Mouse (Mus musculus) cortical plate, adult 2 months (tissue): ENCODE measurements at regions not wholly inside any gene's neighbourhood (a gene's known extent, or its start where the extent isn't known, plus 50 kb on each side); places are given as distances from the start of the nearest gene placed in this dataset.

Experiments used
- H3K27ac ChIP-seq: fragments of 200-500 bp; 2 replicates; pipeline ENCODE4 v1.5.1; 2012; ENCODE audit warnings: low read length, control low read depth, inconsistent platforms; ENCODE audit not compliant: insufficient read depth
- H3K4me1 ChIP-seq: fragments of 200-500 bp; 2 replicates; pipeline ENCODE4 v1.6.1; 2011; ENCODE audit warnings: low read length; ENCODE audit not compliant: control insufficient read depth, insufficient read depth
- H3K4me3 ChIP-seq: fragments of 200-500 bp; 2 replicates; pipeline ENCODE4 v1.5.1; 2011; ENCODE audit warnings: mild to moderate bottlenecking, low read length, control low read depth; ENCODE audit not compliant: insufficient read depth
- CTCF ChIP-seq: fragments of 200-500 bp; IDR thresholded peaks from 2 replicates; pipeline ENCODE4 v1.5.1; 2011; ENCODE audit warnings: mild to moderate bottlenecking, control low read depth, low read length; ENCODE audit not compliant: insufficient read depth; ENCODE audit errors: extremely low read depth
- POLR2A ChIP-seq: fragments of 200-500 bp; IDR thresholded peaks from 2 replicates; pipeline ENCODE4 v1.6.1; 2011; ENCODE audit warnings: mild to moderate bottlenecking, low read length, control low read depth; ENCODE audit not compliant: insufficient read depth; ENCODE audit errors: extremely low read depth

- TF ChIP-seq CTCF (no peak), POLR2A (no peak)
- Histone ChIP-seq H3K27ac (no peak overlapping the region), H3K4me1 (no peaks in the 10 kb centered on the region), H3K4me3 (no peak overlapping the region)
These were observed 135.0 kb upstream of the Gm4301 start for GRCm38 (mm10) chr10:100200431-100200830.

GRCm38 (mm10) chr10:100206617-100207530 is 128.6 kb upstream of the Gm4301 start:
- no peaks in the 10 kb centered on the region for H3K4me1 ChIP-seq
- no peak overlapping the region for H3K27ac ChIP-seq
- TF ChIP-seq CTCF (no peak), POLR2A (no peak)
- H3K4me3 ChIP-seq = no peak overlapping the region

- no peak overlapping the region for H3K4me3 ChIP-seq
- TF ChIP-seq CTCF (no peak), POLR2A (no peak)
- no peaks in the 10 kb centered on the region for H3K4me1 ChIP-seq
- H3K27ac ChIP-seq = no peak overlapping the region
These were observed 124.8 kb upstream of the Gm4301 start for GRCm38 (mm10) chr10:100210684-100211083.

GRCm38 (mm10) chr10:100224459-100225097 is 110.9 kb upstream of the Gm4301 start:
- TF ChIP-seq CTCF (no peak), POLR2A (no peak)
- Histone ChIP-seq H3K27ac (no peak overlapping the region), H3K4me3 (no peak overlapping the region), H3K4me1 (no peaks in the 10 kb centered on the region)

- Histone ChIP-seq H3K27ac (no peak overlapping the region), H3K4me3 (no peak overlapping the region), H3K4me1 (no peaks in the 10 kb centered on the region)
- TF ChIP-seq POLR2A = no peak
- no peak for TF ChIP-seq CTCF
These were observed 76.1 kb upstream of the Gm4301 start for GRCm38 (mm10) chr10:100259235-100259900.

- Histone ChIP-seq H3K27ac (no peak overlapping the region), H3K4me3 (no peak overlapping the region), H3K4me1 (no peaks in the 10 kb centered on the region)
- TF ChIP-seq POLR2A (no peak), CTCF (no peak)
These were observed 72.0 kb upstream of the Gm4301 start for GRCm38 (mm10) chr10:100263447-100263846.

GRCm38 (mm10) chr10:100264066-100264465 is 71.4 kb upstream of the Gm4301 start:
- TF ChIP-seq POLR2A = no peak
- no peak for TF ChIP-seq CTCF
- no peak overlapping the region for H3K27ac ChIP-seq
- no peak overlapping the region for H3K4me3 ChIP-seq
- H3K4me1 ChIP-seq = no peaks in the 10 kb centered on the region

- H3K4me1 ChIP-seq = peaks cover 4% of the 10 kb centered on the region
- no peak overlapping the region for H3K27ac ChIP-seq
- H3K4me3 ChIP-seq = no peak overlapping the region
- TF ChIP-seq POLR2A = no peak
These were observed 53.0 kb upstream of the Gm4301 start for GRCm38 (mm10) chr10:100282471-100282870.
